Mouse (Mus musculus) lung, adult 2 months (tissue): ENCODE data around the gene Rhbdl1. TPM values are rescaled to one million over a fixed set of nuclear protein-coding genes. Genes with fewer than 3 reads are reported as not detected.

Experiments used
- DNase-seq: peaks from one replicate; pipeline ENCODE4 v3.0.0; 2022
- H3K4me1 ChIP-seq: fragments of 200-500 bp; 2 replicates; pipeline ENCODE4 v1.6.1; 2011; ENCODE audit warnings: low read length; ENCODE audit not compliant: control insufficient read depth, insufficient read depth
- H3K4me3 ChIP-seq: fragments of 200-500 bp; replicated peaks from 2 replicates; pipeline ENCODE3; 2011; ENCODE audit warnings: low read depth, mild to moderate bottlenecking, control low read depth, low read length; ENCODE audit errors: extremely low read depth
- CTCF ChIP-seq: fragments of 200-500 bp; IDR thresholded peaks from 2 replicates; pipeline ENCODE4 v1.5.1; 2011; ENCODE audit warnings: mild to moderate bottlenecking, low read length, control low read depth; ENCODE audit not compliant: insufficient read depth
- POLR2A ChIP-seq: fragments of 200-500 bp; IDR thresholded peaks from 2 replicates; pipeline ENCODE4 v1.6.1; 2011; ENCODE audit warnings: low read depth, mild to moderate bottlenecking, control low read depth, low read length, borderline replicate concordance; ENCODE audit errors: extremely low read depth
- whole genome bisulfite sequencing: fragments of 180-500 bp; shearing (Covaris S2); methylation state at CpG from one replicate; pipeline ENCODE4 v1.1.7; 2018; 5-methylcytosine and 5-hydroxymethylcytosine counted together
- polyA plus RNA-seq: library from polyadenylated mRNA; depleted of rRNA; stranded (reverse); fragments of >200 nt; gene quantifications from 2 replicates; pipeline ENCODE4 v1.2.3, GENCODE M21; 2012

Gene Rhbdl1
- polyA plus RNA-seq, 1 experiment = 9.1 TPM

DNA sequence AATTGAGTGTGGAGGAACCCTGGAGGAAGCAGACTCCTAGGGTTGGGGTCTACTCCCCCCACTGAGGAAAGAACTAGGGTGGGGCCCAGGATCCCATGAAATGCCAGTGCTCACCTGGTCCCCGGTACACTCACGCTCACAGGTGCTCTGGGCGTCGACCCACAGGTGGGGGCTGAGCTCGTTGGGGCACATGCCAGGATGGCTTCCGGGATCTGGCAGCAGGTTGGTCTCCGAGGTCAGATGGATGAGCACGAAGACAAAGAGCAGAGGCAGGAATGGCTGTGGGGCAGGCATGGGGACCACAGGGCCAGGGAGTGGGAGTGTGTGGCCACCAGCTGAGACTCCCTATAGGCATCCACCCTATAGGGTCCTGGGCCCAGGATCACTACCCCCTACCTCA is 42.7 kb upstream of the Rhbdl1 start:
- 77% methylated on average over 8 of the region's 8 CpGs for WGBS
- DNase-seq = no peak
- H3K4me1 ChIP-seq = peaks cover 3% of the 10 kb centered on the region
- no peak overlapping the region for H3K4me3 ChIP-seq
- no peak for TF ChIP-seq CTCF
- no peak for TF ChIP-seq POLR2A

- peaks cover 3% of the 10 kb centered on the region for H3K4me1 ChIP-seq
- H3K4me3 ChIP-seq = no peak overlapping the region
- TF ChIP-seq CTCF (peak; percentile 57), POLR2A (no peak)
- WGBS = 75% methylated on average over 4 of the region's 4 CpGs
- DNase-seq = no peak
These were observed 42.2 kb upstream of the Rhbdl1 start for GRCm38 (mm10) chr17:25879261-25879660.

DNA sequence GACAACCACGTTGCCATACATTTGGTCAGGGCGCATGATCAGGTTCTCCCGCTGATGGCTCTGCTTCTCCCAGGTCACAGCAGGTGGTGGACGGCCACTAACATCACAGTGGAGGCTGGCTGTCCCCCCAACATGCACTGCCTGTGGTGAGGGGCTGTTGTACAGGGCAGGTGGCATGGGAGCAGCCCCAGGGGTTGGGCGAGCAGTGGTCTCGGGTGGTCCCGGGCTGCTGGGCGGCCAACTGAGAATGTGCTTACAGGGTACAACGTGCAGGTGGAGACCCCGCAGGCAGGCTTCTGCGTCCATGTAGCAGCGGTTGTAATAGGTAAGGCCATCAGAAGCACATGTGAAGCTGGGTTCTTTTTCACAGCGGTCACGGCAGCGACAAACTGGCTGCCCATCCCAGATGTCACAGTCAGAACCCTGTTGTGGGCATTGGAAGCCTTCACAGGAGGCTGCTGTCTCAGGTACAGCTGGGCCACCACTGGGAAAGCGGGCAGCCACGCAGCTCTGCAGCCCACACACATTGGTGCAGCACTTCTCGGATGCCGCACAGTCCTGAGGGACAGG is 41.6 kb upstream of the Rhbdl1 start:
- no peak for DNase-seq
- 93% methylated on average over 19 of the region's 19 CpGs for WGBS
- no peak for TF ChIP-seq CTCF
- no peak for TF ChIP-seq POLR2A
- peaks cover 3% of the 10 kb centered on the region for H3K4me1 ChIP-seq
- no peak overlapping the region for H3K4me3 ChIP-seq

GRCm38 (mm10) chr17:25877741-25878610 is 40.9 kb upstream of the Rhbdl1 start:
- no peak for DNase-seq
- Histone ChIP-seq H3K4me3 (no peak overlapping the region), H3K4me1 (peaks cover 3% of the 10 kb centered on the region)
- WGBS = 90% methylated on average over 32 of the region's 32 CpGs
- no peak for TF ChIP-seq CTCF
- TF ChIP-seq POLR2A = no peak

DNA sequence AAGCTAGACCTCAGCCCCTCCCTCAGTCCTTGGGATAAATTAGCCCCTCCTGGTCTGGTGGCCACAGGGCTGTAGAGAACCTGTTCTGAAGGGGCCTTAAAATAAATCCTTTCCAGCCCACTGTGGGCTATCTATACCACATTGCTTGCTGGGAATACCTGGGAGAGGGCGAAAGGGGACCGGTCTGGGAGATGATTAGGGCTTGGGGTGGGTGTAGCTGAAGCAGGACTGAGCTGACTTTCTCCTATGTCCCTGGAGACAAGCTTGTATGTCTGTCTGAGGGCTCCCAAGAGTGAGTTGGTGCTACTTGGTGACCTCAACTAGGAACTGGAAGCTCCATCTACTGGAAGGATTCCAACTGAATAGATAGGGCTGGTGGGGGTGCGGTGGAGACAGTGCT is 39.9 kb upstream of the Rhbdl1 start:
- DNase-seq = no peak
- 87% methylated on average over 3 of the region's 3 CpGs for WGBS
- Histone ChIP-seq H3K4me1 (peaks cover 3% of the 10 kb centered on the region), H3K4me3 (no peak overlapping the region)
- TF ChIP-seq POLR2A = no peak
- TF ChIP-seq CTCF = no peak

DNA sequence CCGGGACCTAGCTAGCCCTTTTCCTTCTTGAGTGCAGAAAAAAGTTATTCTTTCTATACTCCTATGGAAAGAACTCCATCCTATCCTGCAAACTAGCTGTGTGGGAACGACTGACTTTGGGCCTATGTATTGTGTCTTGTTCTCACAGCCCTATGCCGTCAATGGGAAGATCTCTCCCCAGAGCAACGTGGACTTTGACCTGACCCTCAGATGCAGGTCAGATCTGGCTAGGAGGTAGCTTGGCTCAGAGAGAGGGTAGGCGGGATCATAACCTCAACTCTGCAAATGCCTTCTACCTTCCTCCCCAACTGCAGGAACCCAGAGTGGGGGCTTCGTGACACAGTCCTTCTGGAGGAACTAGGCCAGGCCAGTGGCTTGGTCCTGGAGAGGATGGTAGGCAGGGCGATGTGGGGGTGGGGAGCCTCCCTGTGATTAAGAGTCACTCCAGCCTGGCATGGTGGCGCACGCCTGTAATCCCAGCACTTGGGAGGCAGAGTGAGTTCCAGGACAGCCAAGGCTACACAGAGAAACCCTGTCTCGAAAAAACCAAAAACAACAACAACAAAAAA is 39.3 kb upstream of the Rhbdl1 start:
- no peak for DNase-seq
- TF ChIP-seq POLR2A = no peak
- no peak for TF ChIP-seq CTCF
- Histone ChIP-seq H3K4me3 (no peak overlapping the region), H3K4me1 (peaks cover 3% of the 10 kb centered on the region)
- 60% methylated on average over 10 of the region's 10 CpGs for WGBS

GRCm38 (mm10) chr17:25875171-25876136 is 38.4 kb upstream of the Rhbdl1 start:
- Histone ChIP-seq H3K4me1 (peaks cover 3% of the 10 kb centered on the region), H3K4me3 (peak overlapping the region; percentile 98)
- DNase-seq = peak; percentile 86
- WGBS = under 1% methylated on average over 59 of the region's 59 CpGs
- TF ChIP-seq CTCF (no peak), POLR2A (peak; percentile 90)

DNA sequence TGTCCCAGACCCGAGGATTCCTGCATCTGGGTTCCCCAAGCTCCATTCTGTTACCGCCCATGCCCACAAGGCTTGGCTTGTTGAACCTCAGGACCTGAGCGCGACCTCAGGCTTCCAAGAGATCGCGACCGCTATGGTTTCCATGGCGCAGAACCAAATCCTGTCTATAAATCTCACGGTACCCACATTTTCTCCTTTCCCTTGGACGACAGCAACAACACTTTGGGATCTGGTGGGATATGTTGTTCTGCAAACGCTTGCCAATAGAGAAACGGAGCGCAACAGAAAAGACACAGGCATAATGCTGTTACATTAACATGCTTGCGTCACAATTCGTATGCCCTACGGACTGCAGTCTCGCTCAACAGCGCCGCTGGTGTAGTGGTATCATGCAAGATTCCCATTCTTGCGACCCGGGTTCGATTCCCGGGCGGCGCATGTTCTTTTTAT is 37.7 kb upstream of the Rhbdl1 start, which contains the start of gene Mettl26:
Gene Mettl26, plus strand, starts transcription at position 354 of the 450 bp plus-strand sequence.
- WGBS = under 1% methylated on average over 25 of the region's 25 CpGs
- peak; percentile 23; the same call in 1 of the 2 replicates for TF ChIP-seq POLR2A
- no peak; the same call in 1 of the 2 replicates for TF ChIP-seq CTCF

More for the DNA sequence above, 37.7 kb upstream of the Rhbdl1 start, which contains the start of gene Mettl26:
- Histone ChIP-seq H3K4me1 (peaks cover 3% of the 10 kb centered on the region), H3K4me3 (peak within 1 kb of the TSS; percentile 98)
- peak; percentile 96 for DNase-seq
